Mouse (Mus musculus): ENCODE results near the gene Fndc3b.

DNA sequence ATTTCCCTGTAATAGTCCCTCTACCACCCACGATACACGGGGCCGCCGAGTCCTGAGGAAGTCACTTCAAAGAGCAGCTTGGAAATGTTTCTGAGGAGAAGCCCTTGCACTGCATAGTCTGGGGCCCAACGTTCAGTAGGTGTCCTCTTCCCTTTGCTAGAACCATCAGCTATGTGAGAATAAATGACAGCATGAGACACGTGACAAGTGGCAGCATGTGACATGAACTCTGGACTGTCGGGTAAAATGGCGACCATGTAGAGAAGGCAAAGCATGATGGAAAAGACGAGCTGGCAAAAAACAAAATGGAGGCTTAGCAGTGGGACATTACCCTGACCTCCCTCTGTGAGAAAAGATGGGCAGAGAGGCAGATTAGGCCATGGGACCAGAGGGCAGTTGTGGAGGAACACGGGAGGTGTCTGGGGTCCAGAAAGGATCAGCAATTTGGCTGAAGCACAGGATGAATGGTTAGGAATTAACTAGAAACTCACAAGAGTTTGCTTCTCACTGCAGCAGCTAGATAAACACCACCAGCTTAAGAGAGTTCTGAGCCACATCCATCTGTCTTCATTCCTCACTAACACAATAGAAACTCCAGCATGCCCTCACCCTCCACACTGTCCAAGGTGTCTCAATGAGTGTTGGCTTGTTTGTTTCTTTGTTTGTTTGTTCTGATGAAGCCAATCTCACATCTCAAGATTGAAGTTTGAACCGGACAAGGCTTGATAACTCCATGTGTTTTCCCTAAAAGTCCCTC is 118.2 kb downstream of the Fndc3b start:
- TF ChIP-seq CTCF (IDR thresholded peaks at IDR 0.05; ENCODE audit: extremely low read depth, insufficient read depth, low read length) (no peak), POLR2A (IDR thresholded peaks at IDR 0.05; ENCODE audit: extremely low read depth, insufficient read depth, low read length) (no peak)

Data from cortical plate, adult 2 months (tissue).